Mouse (Mus musculus) fibroblast of lung, adult 2 months (primary cell): Measurements from ENCODE around the gene Prss56.
A peak's percentile ranks its signal among the peaks of the same experiment; 100 is the strongest.

ENCODE experiments used
- DNase-seq: peaks from one replicate; pipeline ENCODE4 v3.0.0-alpha.2; 2011; ENCODE audit warnings: low read depth

Prss56 gene

DNA sequence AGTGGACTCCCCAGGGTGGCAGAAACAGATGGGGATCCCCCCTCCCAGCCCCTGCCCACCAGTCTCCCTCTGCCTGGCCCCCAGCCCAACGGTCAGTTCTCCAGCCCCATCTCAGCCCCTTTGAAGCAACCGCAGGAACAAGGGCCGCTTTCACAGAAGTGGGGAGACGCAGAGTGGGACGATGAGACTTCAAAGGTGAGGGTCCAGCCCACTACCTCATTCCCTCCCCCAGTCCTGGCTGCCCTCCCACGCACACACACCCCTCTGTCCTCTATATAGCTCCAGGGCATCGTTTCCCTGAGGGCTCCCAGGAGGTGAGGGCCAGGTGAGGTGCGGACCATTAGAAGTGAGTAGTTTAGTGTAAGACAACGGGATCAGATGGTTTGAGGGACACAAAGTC lies at the start of gene Prss56:
TSS of gene Prss56 (plus strand) at position 301 of the 400 bp plus-strand sequence.
- no peak for DNase-seq

- no peak for DNase-seq
Measured at GRCm38 (mm10) chr1:87141550-87141949, 41.6 kb upstream of the Prss56 start.

DNA sequence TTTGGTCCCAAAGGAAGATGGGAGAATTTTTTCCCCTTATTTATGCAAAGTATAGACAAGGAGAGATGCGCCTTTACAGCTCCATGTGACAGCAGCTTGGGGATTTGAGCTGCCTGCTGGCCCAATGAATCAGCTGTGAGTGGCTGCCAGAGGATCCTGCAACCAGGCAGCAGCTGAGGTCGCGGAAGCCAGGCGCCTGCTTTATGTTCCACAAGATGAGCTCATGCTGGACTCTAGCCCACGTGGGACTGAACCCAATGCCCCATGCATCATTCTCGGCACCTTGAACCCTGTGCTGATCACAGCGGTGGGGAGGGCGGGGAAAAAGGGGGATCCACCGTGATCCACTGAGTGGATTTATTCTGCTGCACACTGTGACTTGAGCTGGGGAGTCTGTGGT lies 40.7 kb upstream of the Prss56 start:
- peak; percentile 9 for DNase-seq

DNA sequence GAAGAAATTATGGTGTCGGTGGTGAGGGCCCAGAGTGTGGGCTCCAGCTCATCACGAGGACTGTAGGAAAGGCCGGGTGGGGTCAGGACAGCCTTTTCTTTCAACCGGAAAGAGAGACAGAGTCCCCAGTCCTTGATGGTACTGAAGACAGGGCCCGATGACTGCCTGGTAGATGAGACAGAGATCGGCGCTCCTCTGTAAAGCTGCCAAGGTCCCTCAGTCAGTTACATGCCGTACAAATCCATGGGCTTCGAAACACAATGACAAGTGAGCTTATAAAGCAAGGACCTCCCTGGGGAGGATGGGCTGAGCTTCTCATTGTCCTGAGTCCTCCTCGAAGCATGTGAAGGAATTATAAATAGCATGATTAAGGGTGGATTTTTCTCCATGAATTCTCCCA lies 40.0 kb upstream of the Prss56 start:
- DNase-seq = no peak

DNA sequence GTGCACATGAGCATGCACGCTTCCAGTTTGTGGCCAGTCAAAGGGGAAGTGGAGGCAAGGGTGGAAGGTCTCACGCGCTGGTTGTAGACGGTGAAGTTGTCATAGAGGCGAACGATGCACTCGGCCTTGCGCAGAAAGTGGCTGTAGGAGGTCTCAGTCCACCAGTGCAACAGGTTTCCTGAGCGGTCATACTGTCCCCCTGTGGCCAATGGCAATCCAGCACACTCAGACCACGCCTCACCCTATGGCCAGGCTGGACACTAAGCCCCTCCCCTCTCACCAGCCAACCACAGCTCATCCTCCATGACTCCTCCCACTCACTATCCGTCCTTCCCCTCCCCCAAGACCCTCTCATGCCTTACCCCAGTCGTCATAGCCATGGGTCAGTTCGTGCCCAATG lies 33.7 kb upstream of the Prss56 start:
- DNase-seq = no peak

DNA sequence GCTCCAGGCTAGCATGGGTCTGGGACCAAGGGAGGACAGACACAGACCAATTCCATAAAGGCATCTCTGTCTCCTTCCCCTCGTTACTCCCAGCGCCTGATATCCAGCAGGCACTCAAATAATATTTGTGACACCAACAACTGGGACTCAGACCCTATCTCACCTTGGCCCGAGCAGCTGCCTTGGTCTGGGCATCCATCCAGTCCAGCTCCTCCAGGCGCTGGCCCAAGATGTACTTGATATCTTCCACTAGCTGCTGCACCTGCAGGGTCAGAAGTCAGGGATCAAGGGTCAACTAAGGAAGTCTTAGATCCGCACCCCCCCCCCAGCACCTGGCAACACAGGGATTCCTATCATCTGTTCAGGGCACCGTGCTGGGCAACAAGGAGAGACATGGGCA lies 31.8 kb upstream of the Prss56 start:
- no peak for DNase-seq

DNA sequence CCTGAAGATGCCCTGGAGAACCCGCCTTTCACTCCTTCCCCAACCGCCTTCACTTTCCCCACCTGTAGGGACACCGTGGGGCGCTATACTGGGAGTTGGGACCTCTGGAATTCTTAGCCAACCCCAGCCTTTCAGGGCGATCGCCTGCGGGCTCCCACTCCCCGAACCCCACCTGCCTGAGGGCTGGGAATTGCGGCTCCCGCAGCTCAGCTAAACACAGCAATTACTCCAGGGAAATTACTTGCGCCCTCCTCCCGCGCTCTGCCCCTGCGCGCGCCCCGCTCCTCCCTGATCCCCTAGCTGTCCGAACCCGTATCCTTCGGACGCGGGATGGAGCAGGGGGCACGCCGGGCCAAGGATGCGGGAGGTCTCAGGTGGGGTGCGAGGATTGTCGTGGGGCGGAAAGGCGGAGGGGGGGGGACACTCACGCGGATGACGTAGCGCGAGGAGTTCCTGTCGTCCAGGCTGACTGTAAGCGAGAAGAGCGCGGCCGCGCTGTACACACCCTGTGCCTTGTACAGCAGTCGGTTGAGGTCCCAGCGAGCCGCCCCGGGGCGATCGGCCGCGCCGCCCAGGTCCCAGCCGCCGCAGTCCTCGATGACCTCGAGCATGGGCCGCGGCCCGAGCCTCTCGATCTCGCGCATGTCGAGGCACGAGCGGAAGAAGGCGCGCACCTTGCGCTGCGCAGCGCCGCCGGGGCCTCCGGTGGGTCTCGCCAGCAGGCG lies 29.2 kb upstream of the Prss56 start:
- DNase-seq = no peak

GRCm38 (mm10) chr1:87154501-87155120 lies 28.5 kb upstream of the Prss56 start:
- DNase-seq = no peak

DNA sequence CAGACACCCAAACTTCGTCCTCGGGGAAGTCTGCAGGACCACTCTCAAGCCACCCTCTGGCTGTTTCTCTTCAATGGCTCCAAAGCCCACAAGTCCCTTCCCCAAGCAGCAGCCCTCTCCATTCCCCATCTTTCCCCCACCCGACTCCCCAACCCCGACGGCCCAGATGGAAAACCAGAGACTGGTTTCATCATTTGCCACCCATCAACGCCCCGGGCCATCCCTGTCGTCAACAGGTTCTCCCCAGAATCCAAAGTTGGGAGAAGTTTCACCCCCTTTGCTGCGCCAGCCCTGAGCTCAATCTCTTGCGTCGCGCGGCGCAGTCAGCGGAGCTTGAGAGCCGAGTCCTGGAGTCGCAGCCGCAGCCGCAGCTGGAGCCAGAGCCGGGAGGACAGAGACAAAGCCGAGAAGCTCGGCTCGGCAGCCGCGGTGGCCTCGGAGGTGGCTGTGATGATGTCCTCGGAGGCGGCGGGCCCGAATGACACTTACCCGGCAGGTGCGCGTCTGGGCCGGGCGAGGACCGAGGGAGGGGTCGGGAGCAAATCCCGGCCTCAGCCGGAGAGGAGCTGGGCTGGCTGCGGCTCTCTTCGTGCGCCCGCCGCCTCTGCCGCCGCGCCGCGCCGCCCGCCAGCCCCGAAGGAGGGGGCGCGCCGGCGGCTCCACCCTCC lies 27.4 kb upstream of the Prss56 start:
- no peak for DNase-seq

DNA sequence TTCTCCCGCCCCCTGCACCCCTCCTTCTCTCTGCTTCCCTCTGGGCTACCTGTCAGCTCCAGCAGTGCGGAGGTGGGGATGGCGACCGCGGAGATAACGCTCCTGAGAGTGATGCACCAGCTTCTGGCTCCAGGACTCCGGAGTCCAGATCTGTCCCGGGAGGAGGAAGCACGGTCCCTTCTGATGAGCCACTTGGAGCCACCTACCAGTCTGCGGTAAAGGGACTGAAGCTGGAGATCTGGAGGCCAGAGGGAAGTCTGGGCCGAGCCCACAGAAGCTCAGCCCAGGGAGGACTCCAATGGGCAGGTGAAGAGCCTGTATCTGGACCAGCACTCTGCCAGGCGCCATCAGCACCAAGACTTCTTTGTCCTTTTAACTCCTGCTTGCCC lies 26.9 kb upstream of the Prss56 start, which contains the start of gene Ecel1:
TSS of gene Ecel1 (minus strand) at position 323 of the 389 bp plus-strand sequence.
- DNase-seq = no peak

GRCm38 (mm10) chr1:87159396-87159795 lies 23.7 kb upstream of the Prss56 start:
- no peak for DNase-seq

- no peak for DNase-seq
Measured at GRCm38 (mm10) chr1:87164164-87164795, 18.8 kb upstream of the Prss56 start.

- DNase-seq = no peak
Measured at GRCm38 (mm10) chr1:87164796-87165184, 18.3 kb upstream of the Prss56 start.

DNA sequence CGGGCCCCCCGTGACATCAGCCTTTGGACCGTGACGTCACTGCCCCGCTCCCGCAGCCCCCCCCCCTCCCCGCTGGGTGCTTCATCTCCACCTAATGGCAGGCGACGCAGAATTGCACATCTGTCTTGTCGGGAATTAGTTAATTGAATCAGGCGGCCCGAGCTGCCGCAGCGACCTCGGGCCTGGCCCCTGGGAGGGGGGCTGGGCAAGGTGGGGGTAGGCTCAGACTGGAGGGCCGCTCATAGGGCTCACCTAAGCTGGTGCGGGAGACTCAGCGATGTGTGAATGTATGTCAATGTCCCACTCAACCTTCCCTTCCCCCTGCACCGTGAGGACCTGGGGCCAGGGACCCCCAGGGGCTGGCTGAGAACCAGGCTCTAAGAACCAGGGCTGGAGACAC lies 12.7 kb upstream of the Prss56 start:
- no peak for DNase-seq

DNA sequence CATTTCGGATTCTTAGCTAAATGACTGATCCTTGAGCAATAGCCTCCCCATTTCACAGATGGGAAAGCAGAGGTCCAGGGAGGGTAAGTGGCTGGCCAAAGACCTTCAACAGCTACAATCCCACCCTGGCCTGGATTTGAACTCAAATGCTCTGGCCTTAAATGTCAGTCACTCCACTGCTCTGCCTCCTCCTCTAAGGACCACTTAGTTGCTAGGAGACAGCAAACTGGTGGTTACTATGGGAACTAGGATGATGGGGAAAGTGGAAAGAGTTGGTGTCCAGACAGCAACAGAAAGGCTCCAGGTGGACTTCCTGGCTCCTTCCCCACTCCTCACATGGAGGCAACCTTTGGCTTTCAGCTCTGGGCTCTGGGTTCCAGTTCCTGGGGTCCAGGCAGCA lies 11.8 kb upstream of the Prss56 start:
- DNase-seq = no peak

DNA sequence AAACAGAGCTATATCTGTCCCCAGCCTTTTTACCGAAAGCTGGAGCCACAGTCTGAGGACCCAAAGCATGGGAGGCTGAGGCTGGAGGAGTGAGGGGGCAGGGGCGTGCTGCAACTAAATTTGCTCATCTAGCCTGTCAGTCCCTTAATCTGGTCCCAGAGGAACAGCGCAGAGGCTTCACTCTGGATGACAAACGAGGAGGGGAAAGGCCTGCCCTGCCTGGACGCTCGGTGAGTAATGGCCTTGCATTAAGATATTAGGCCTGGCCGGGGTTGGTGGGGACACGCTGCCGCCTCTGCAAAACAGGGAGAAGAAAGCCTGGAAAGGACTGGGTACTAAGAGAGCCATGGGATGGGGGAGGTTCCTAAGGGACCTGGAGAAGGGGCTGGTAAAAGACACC lies 10.8 kb upstream of the Prss56 start:
- no peak for DNase-seq

GRCm38 (mm10) chr1:87174006-87174955 lies 8.8 kb upstream of the Prss56 start:
- DNase-seq = no peak

DNA sequence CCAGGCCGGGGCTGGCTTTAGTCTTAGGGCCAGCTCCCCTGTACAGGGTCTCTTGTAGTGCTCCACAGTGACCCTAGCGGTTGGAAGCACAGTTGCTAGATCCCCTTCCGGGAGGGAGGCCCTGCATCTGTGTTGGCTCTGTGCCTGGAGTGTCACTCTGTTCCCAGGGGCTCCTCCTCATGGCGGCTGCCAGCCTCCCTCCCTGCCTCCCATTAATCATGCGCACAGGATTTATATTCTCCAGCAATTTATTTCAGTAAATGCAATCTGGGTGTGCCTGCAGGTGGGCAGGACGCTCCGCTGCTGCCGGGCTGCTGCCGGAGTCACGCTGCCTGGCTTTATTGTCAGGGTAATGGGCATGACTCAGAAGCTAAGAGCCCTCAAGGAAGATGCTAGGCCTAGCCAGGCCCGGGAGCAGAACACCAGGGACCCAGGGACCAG lies 7.2 kb upstream of the Prss56 start:
- DNase-seq = no peak

DNA sequence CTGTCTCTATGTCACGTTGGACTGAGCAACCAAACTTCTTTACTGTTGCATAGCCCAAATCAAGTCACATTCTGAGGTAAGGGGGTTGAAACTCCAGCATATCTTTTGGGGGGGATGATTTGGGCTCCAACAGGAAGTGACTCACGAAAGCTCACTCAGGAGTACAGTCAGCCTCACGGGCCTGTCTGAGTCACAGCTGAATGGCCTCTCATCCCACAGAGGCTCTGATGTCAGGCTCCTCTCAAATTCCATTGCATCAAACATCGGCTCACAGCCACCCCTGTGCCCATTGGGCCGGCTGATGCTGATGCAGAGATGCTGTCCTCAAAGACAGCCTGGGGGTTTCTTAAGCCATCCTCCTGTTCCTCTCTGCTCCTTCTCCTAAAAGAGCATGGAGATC lies 2.2 kb upstream of the Prss56 start:
- DNase-seq = peak; percentile 87

DNA sequence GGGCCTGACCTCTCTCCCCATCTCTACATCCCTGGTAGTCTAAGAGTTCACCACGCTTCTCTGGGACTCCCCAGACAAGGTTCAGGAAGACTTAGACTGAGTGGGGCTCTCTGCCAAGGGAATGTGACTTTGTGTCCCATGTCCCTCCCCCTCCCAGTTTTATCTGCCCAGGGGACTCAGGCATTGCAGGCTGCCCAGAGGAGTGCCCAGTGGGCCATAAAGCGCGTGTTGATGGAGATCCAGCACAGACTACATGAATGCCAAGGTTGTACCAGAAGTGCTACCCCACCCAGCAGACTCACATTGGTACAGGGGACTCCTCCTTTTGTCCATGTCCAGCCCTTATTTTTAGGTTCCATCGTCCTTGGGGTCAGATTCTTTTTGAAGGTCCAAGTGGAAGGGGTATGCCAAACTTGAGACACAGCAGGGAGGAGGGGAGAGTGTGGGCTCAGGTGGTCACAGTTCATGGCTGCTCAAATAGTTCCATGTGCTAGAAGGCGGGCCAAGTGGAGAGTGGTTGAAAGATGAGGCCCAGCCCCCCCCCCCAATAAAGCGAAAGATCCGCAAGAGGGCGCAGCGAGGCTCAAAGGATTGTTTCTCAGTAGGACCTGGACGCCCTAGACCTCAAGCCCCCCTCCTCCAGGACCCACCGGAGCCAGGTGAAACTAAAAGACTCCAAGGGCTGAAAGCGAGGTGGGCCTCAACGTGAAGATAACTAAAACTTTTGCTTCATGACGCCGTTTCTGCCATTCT lies 1.1 kb downstream of the Prss56 start:
- DNase-seq = no peak

GRCm38 (mm10) chr1:87184751-87185139 lies 1.6 kb downstream of the Prss56 start:
- no peak for DNase-seq
